Mouse (Mus musculus): ENCODE data around the gene Lamc1. TPM values are rescaled to one million over a fixed set of nuclear protein-coding genes. Genes with fewer than 3 reads are reported as not detected.
"Not testable (repeated sequence)": the region's sequence is repeated elsewhere in the genome, so short reads cannot be mapped to it uniquely, and the experiment has no call there.

Gene Lamc1
- polyA plus RNA-seq, 1 experiment from 2014 or later = 41.6 TPM

DNA sequence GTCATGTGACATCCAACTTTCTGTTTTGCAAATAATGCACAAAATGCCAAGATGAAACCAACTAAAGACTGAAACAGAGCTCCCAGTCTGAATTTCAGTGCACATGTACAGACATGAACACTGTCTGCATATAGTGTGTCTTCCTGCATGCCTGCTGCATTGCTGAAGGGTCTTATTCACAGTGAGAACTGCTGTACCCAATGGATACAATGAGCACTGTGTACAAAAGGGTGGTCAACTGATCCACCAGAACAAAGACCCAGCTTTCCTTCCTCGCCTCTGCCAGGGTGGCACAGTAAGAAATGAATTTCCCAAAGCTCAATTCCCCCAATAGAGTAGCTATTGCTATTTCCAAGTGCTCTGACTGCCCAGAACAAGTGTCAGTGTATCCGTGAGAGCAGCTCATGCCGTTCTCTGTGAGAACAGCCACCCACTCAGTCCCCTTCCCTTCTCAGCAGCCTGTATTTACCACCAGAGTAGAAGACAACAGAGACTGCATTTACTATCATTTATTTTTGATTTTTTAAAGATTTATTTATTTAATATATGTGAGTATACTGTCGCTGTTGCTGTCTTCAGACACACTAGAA lies 34.7 kb downstream of the Lamc1 start:
- H3K4me2 ChIP-seq (replicated peaks; ENCODE audit: low read depth); H3K4me3 ChIP-seq (ENCODE audit: low read depth, low read length); H3K4me1 ChIP-seq (replicated peaks; ENCODE audit: control insufficient read depth, insufficient read depth); H3K27me3 ChIP-seq (ENCODE audit: control insufficient read depth, insufficient read depth, low read length); ATAC-seq (ENCODE audit: low FRiP score, low TSS enrichment); DNase-seq (ENCODE audit: low spot score); H3K9ac ChIP-seq (ENCODE audit: low read length); H3K27ac ChIP-seq (replicated peaks); H3K36me3 ChIP-seq (ENCODE audit: control insufficient read depth, insufficient read depth, low read length); H3K9me3 ChIP-seq (ENCODE audit: control insufficient read depth, low read length): not testable (repeated sequence)
- 80% methylated on average over 4 of the region's 4 CpGs for WGBS

DNA sequence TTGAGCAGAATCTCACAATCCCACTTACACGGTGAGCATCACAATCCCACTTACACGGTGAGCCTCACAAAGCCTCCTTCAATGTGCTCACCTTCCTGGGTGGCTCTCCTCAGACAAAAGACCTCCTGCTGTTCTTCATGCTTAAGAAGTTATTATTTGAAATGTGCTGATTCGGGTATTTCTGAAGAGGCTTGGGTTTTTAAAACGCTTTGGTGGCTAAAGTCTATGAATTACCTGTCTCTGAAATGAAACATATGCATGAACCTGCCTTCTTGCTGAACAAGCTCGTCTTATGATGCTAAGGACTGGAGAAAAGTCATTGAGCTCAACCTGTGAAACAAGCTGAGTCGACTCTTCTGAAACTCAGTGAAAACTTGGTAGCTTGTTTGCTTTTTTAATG lies 36.6 kb downstream of the Lamc1 start:
- no peak overlapping the region for H3K4me3 ChIP-seq (ENCODE audit: low read depth, low read length)
- H3K4me2 ChIP-seq (replicated peaks; ENCODE audit: low read depth) = no peak overlapping the region
- TF ChIP-seq CTCF (IDR thresholded peaks at IDR 0.05; ENCODE audit: low read depth) = no peak
- TF ChIP-seq EP300 (optimal IDR thresholded peaks at IDR 0.05) = no peak
- 65% methylated on average over 6 of the region's 6 CpGs for WGBS
- no peak overlapping the region for H3K9ac ChIP-seq (ENCODE audit: low read length)
- no peaks in the 10 kb centered on the region for H3K27me3 ChIP-seq (ENCODE audit: control insufficient read depth, insufficient read depth, low read length)
- H3K4me1 ChIP-seq (replicated peaks; ENCODE audit: control insufficient read depth, insufficient read depth) = peaks cover 6% of the 10 kb centered on the region
- H3K27ac ChIP-seq (replicated peaks) = no peak overlapping the region
- ATAC-seq (ENCODE audit: low FRiP score, low TSS enrichment) = no peak
- no peaks in the 10 kb centered on the region for H3K9me3 ChIP-seq (ENCODE audit: control insufficient read depth, low read length)
- no peak for DNase-seq (ENCODE audit: low spot score)
- H3K36me3 ChIP-seq (ENCODE audit: control insufficient read depth, insufficient read depth, low read length) = no peaks in the 10 kb centered on the region

DNA sequence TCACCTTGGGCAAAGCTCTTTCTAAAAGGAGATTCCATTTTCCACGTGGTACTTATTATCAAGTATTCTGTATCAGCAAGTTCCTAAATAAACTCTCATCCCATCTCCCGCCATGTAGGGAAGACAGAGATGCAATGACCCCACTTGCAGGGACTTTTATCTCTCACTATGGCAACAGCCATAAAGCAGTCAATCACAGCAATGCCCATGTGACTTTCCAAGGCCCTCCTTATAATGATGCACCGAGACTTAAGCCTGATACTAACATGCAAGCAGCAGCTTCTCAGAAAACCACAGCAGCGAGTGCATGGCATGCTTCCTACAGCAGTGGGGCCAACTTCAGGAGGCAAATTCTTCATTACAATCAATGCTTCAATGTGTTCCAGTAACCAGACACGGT lies 39.7 kb downstream of the Lamc1 start:
- 54% methylated on average over 5 of the region's 5 CpGs for WGBS
- no peak for ATAC-seq (ENCODE audit: low FRiP score, low TSS enrichment)

DNA sequence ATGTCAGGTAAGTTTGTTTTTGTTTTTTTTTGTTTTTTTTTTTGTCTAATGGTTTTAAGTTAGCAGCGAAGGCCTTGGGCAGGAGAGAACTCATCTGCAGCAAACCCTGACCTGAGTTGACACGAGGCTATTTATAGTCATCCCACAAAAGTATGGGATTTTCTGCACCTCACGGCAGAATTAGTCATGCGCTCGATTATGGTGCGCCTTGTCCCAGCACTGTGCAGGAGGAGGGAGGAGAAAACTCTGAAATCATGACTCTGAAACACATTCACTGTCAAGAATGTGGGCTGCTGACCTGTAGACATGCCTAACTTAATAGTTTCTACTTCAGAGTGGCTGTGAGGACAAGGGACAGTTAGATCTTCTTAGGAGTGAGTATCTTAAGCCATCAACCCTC lies 40.4 kb downstream of the Lamc1 start:
- H3K9me3 ChIP-seq (ENCODE audit: control insufficient read depth, low read length) = no peaks in the 10 kb centered on the region
- no peak overlapping the region for H3K9ac ChIP-seq (ENCODE audit: low read length)
- WGBS = 29% methylated on average over 6 of the region's 6 CpGs
- TF ChIP-seq CTCF (IDR thresholded peaks at IDR 0.05; ENCODE audit: low read depth) (no peak), EP300 (optimal IDR thresholded peaks at IDR 0.05) (no peak)
- H3K27me3 ChIP-seq (ENCODE audit: control insufficient read depth, insufficient read depth, low read length) = no peaks in the 10 kb centered on the region
- DNase-seq (ENCODE audit: low spot score) (no peak), ATAC-seq (ENCODE audit: low FRiP score, low TSS enrichment) (0 out of 2 replicates have a peak, but pooled peaks have one; percentile 39)
- no peak overlapping the region for H3K4me3 ChIP-seq (ENCODE audit: low read depth, low read length)
- H3K36me3 ChIP-seq (ENCODE audit: control insufficient read depth, insufficient read depth, low read length) = no peaks in the 10 kb centered on the region
- H3K4me1 ChIP-seq (replicated peaks; ENCODE audit: control insufficient read depth, insufficient read depth) = peaks cover 6% of the 10 kb centered on the region
- H3K4me2 ChIP-seq (replicated peaks; ENCODE audit: low read depth) = no peak overlapping the region
- H3K27ac ChIP-seq (replicated peaks) = no peak overlapping the region

More for the DNA sequence above, 39.7 kb downstream of the Lamc1 start:
- TF ChIP-seq CTCF (IDR thresholded peaks at IDR 0.05; ENCODE audit: low read depth) (no peak), EP300 (optimal IDR thresholded peaks at IDR 0.05) (no peak)
- no peaks in the 10 kb centered on the region for H3K9me3 ChIP-seq (ENCODE audit: control insufficient read depth, low read length)
- H3K4me3 ChIP-seq (ENCODE audit: low read depth, low read length) = no peak overlapping the region
- no peaks in the 10 kb centered on the region for H3K27me3 ChIP-seq (ENCODE audit: control insufficient read depth, insufficient read depth, low read length)
- H3K4me2 ChIP-seq (replicated peaks; ENCODE audit: low read depth) = no peak overlapping the region
- peaks cover 6% of the 10 kb centered on the region for H3K4me1 ChIP-seq (replicated peaks; ENCODE audit: control insufficient read depth, insufficient read depth)
- H3K27ac ChIP-seq (replicated peaks) = no peak overlapping the region
- H3K36me3 ChIP-seq (ENCODE audit: control insufficient read depth, insufficient read depth, low read length) = no peaks in the 10 kb centered on the region
- no peak for DNase-seq (ENCODE audit: low spot score)
- no peak overlapping the region for H3K9ac ChIP-seq (ENCODE audit: low read length)

DNA sequence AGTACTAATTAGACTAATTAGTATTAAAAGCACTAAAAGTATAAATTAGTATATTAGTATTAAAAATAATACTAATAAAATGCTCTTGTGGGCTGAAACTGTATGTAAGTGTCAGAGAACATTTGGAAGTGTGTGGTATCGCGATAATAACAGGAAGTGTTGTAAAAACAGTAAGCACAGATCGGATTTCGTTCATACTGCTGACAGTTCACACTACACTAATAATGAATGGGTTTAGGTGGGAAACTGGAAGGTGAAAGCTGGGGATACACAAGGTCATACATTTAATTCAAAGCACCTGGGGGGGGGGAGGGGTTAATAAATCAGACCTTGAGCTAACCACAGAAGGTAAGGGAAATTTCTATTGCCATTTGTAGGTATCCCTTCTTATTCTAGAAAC lies 41.2 kb downstream of the Lamc1 start:
- Histone ChIP-seq H3K27ac (replicated peaks) (no peak overlapping the region), H3K4me1 (replicated peaks; ENCODE audit: control insufficient read depth, insufficient read depth) (peaks cover 6% of the 10 kb centered on the region), H3K9ac (ENCODE audit: low read length) (no peak overlapping the region), H3K9me3 (ENCODE audit: control insufficient read depth, low read length) (no peaks in the 10 kb centered on the region), H3K27me3 (ENCODE audit: control insufficient read depth, insufficient read depth, low read length) (no peaks in the 10 kb centered on the region), H3K36me3 (ENCODE audit: control insufficient read depth, insufficient read depth, low read length) (no peaks in the 10 kb centered on the region), H3K4me3 (ENCODE audit: low read depth, low read length) (no peak overlapping the region), H3K4me2 (replicated peaks; ENCODE audit: low read depth) (no peak overlapping the region)
- DNase-seq (ENCODE audit: low spot score) (no peak), ATAC-seq (ENCODE audit: low FRiP score, low TSS enrichment) (no peak)
- TF ChIP-seq CTCF (IDR thresholded peaks at IDR 0.05; ENCODE audit: low read depth) = no peak
- TF ChIP-seq EP300 (optimal IDR thresholded peaks at IDR 0.05) = no peak
- WGBS = 39% methylated on average over 4 of the region's 4 CpGs

DNA sequence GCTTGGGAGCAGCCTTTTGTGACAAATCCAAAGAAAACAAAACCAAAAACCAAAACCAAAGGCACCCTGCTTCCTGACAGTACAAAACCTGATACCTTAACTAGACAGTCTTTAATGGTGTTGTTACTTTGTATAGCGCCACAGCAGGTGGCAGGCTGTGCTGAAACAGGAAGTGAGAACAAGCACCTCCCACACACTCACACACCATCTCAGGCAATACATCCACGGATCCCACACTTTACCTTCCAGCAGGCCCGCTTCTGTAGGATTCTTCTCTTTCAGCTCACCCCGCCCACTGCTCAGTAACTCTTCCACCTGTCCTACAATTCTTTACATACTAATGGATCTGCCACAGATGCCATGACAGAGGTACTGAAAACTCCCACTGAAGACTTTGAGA lies 44.6 kb downstream of the Lamc1 start:
- ATAC-seq (ENCODE audit: low FRiP score, low TSS enrichment) = no peak
- TF ChIP-seq CTCF (IDR thresholded peaks at IDR 0.05; ENCODE audit: low read depth) (no peak), EP300 (optimal IDR thresholded peaks at IDR 0.05) (no peak)

More for the DNA sequence above, 44.6 kb downstream of the Lamc1 start:
- no peaks in the 10 kb centered on the region for H3K27me3 ChIP-seq (ENCODE audit: control insufficient read depth, insufficient read depth, low read length)
- no peaks in the 10 kb centered on the region for H3K36me3 ChIP-seq (ENCODE audit: control insufficient read depth, insufficient read depth, low read length)
- peaks cover 6% of the 10 kb centered on the region for H3K4me1 ChIP-seq (replicated peaks; ENCODE audit: control insufficient read depth, insufficient read depth)
- no peak overlapping the region for H3K27ac ChIP-seq (replicated peaks)
- DNase-seq (ENCODE audit: low spot score) = no peak
- no peak overlapping the region for H3K9ac ChIP-seq (ENCODE audit: low read length)
- H3K4me2 ChIP-seq (replicated peaks; ENCODE audit: low read depth) = no peak overlapping the region
- 73% methylated on average over 4 of the region's 4 CpGs for WGBS
- H3K4me3 ChIP-seq (ENCODE audit: low read depth, low read length) = no peak overlapping the region
- no peaks in the 10 kb centered on the region for H3K9me3 ChIP-seq (ENCODE audit: control insufficient read depth, low read length)

Measured in stomach, postnatal 0 days (tissue).